Mouse (Mus musculus) bone marrow macrophage, adult 2 months (primary cell): ENCODE measurements around the gene Rab3c.

Source experiments
- CTCF ChIP-seq: IDR thresholded peaks from 2 replicates; pipeline ENCODE4 v1.5.1; 2012; ENCODE audit warnings: low read depth, mild to moderate bottlenecking, low read length, moderate library complexity
- POLR2A ChIP-seq: IDR thresholded peaks from 2 replicates; pipeline ENCODE4 v1.6.1; 2012; ENCODE audit warnings: mild to moderate bottlenecking, low read depth, low read length, borderline replicate concordance

DNA sequence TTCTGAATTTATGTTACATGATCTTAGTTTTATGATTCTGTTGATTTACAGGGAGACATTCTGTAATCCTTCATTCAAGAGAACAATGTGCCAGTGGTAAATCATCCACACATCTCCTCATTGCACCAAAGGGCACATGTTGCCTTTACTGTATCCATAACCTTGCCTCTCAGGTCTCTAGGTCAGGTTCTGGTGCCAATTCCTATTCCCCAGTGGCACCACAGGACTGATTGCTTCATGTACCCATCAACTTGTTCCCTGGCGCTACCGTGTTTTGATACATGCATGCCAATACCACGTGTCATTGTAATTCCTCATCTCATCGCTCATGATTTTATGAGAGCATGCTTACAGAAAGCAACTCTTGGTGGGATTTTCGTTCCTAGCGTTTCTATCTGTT is 167.1 kb downstream of the Rab3c start:
- TF ChIP-seq POLR2A: no peak
- no peak for TF ChIP-seq CTCF
